Mouse (Mus musculus) hindlimb bud, embryonic 11.5 days (tissue): ENCODE data around the gene Eva1a.

Experiments
- DNase-seq: peaks from one replicate; pipeline ENCODE4 v3.0.0-alpha.2; 2012; ENCODE audit warnings: low read depth, low spot score; ENCODE audit errors: extremely low spot score

The Eva1a gene

GRCm38 (mm10) chr6:82040834-82041487 lies at the start of gene Eva1a:
Eva1a (plus strand) TSS chr6:82041043.
- no peak for DNase-seq

GRCm38 (mm10) chr6:82012392-82012791 lies 28.5 kb upstream of the Eva1a start:
- DNase-seq = no peak

- DNase-seq = no peak
These were observed 19.8 kb upstream of the Eva1a start for GRCm38 (mm10) chr6:82021074-82021473.

- DNase-seq = no peak
These were observed 19.3 kb upstream of the Eva1a start for GRCm38 (mm10) chr6:82021494-82021893.

GRCm38 (mm10) chr6:82029611-82030510 lies 11.0 kb upstream of the Eva1a start:
- DNase-seq = no peak

GRCm38 (mm10) chr6:82030511-82030884 lies 10.3 kb upstream of the Eva1a start:
- no peak for DNase-seq

GRCm38 (mm10) chr6:82037211-82037610 lies 3.6 kb upstream of the Eva1a start:
- no peak for DNase-seq

- no peak for DNase-seq
These were observed 1.6 kb upstream of the Eva1a start for GRCm38 (mm10) chr6:82039193-82039592.

GRCm38 (mm10) chr6:82039968-82040367 lies 875 bp upstream of the Eva1a start:
- DNase-seq = no peak

- no peak for DNase-seq
These were observed 849 bp downstream of the Eva1a start for GRCm38 (mm10) chr6:82041488-82042295.

GRCm38 (mm10) chr6:82042296-82043125 lies 1.7 kb downstream of the Eva1a start:
- no peak for DNase-seq

- no peak for DNase-seq
These were observed 2.8 kb downstream of the Eva1a start for GRCm38 (mm10) chr6:82043634-82044033.

- DNase-seq = no peak
These were observed 3.7 kb downstream of the Eva1a start for GRCm38 (mm10) chr6:82044509-82044908.

GRCm38 (mm10) chr6:82047977-82048376 lies 7.1 kb downstream of the Eva1a start:
- DNase-seq = no peak

GRCm38 (mm10) chr6:82050201-82050600 lies 9.4 kb downstream of the Eva1a start:
- no peak for DNase-seq

- DNase-seq = no peak
These were observed 10.7 kb downstream of the Eva1a start for GRCm38 (mm10) chr6:82051569-82051968.

- no peak for DNase-seq
These were observed 11.3 kb downstream of the Eva1a start for GRCm38 (mm10) chr6:82052047-82052725.

GRCm38 (mm10) chr6:82052726-82053118 lies 11.9 kb downstream of the Eva1a start:
- no peak for DNase-seq

GRCm38 (mm10) chr6:82054854-82055253 lies 14.0 kb downstream of the Eva1a start:
- no peak for DNase-seq

- DNase-seq = no peak
These were observed 19.1 kb downstream of the Eva1a start for GRCm38 (mm10) chr6:82059896-82060295.
